Mouse (Mus musculus) stomach, postnatal 0 days (tissue): ENCODE data around the gene Acsl4.

ENCODE experiments used
- CTCF ChIP-seq: IDR thresholded peaks from 2 replicates; pipeline ENCODE4 v1.5.1; 2016; ENCODE audit warnings: antibody characterized with exemption, low read depth, mild to moderate bottlenecking, moderate library complexity
- EP300 ChIP-seq: optimal IDR thresholded peaks from 2 replicates; pipeline ENCODE3; 2016; ENCODE audit warnings: antibody characterized with exemption

- TF ChIP-seq CTCF (no peak), EP300 (no peak)
These were observed 54.8 kb downstream of the Acsl4 start for GRCm38 (mm10) chrX:142335502-142335901.
